Mouse (Mus musculus) T-cell, adult 2 months (primary cell): ENCODE data around the gene Tnfsfm13.
"Not testable (repeated sequence)": the region's sequence is repeated elsewhere in the genome, so short reads cannot be mapped to it uniquely, and the experiment has no call there.

ENCODE experiments used
- DNase-seq: peaks from one replicate; pipeline ENCODE4 v3.0.0; 2022; ENCODE audit warnings: low spot score

Gene Tnfsfm13

GRCm38 (mm10) chr11:69704613-69705010, 8.7 kb upstream of the Tnfsfm13 start:
- no peak for DNase-seq

GRCm38 (mm10) chr11:69703814-69704612, 8.1 kb upstream of the Tnfsfm13 start:
- no peak for DNase-seq

GRCm38 (mm10) chr11:69703381-69703780, 7.5 kb upstream of the Tnfsfm13 start:
- not testable (repeated sequence) for DNase-seq

GRCm38 (mm10) chr11:69702886-69703285, 7.0 kb upstream of the Tnfsfm13 start:
- DNase-seq, result not testable (repeated sequence)

GRCm38 (mm10) chr11:69699595-69699994, 3.7 kb upstream of the Tnfsfm13 start:
- DNase-seq, result no peak

- no peak for DNase-seq
Observed at GRCm38 (mm10) chr11:69698574-69698973, 2.7 kb upstream of the Tnfsfm13 start.

- DNase-seq, result no peak
Observed at GRCm38 (mm10) chr11:69697396-69697795, 1.5 kb upstream of the Tnfsfm13 start.

- DNase-seq, result no peak
Observed at GRCm38 (mm10) chr11:69695046-69695360, 895 bp downstream of the Tnfsfm13 start.

GRCm38 (mm10) chr11:69693421-69693965, 2.4 kb downstream of the Tnfsfm13 start:
- no peak for DNase-seq

GRCm38 (mm10) chr11:69692863-69693262, 3.0 kb downstream of the Tnfsfm13 start:
- DNase-seq, result no peak

GRCm38 (mm10) chr11:69692196-69692811, 3.6 kb downstream of the Tnfsfm13 start:
- no peak for DNase-seq

- DNase-seq, result no peak
Observed at GRCm38 (mm10) chr11:69689891-69690290, 6.0 kb downstream of the Tnfsfm13 start.

GRCm38 (mm10) chr11:69687061-69687460, 8.8 kb downstream of the Tnfsfm13 start:
- no peak for DNase-seq

GRCm38 (mm10) chr11:69686377-69686776, 9.5 kb downstream of the Tnfsfm13 start:
- DNase-seq, result no peak

GRCm38 (mm10) chr11:69685526-69686148, 10.3 kb downstream of the Tnfsfm13 start, which contains the start of gene Tnfsf13:
Gene Tnfsf13, minus strand, starts transcription at chr11:69685784.
- no peak for DNase-seq

- DNase-seq, result no peak
Observed at GRCm38 (mm10) chr11:69684936-69685335, 11.0 kb downstream of the Tnfsfm13 start.

GRCm38 (mm10) chr11:69684128-69684745, 11.7 kb downstream of the Tnfsfm13 start:
- DNase-seq, result no peak

GRCm38 (mm10) chr11:69683576-69683975, 12.3 kb downstream of the Tnfsfm13 start:
- DNase-seq, result no peak

- DNase-seq, result peak; percentile 82
Observed at GRCm38 (mm10) chr11:69682840-69683533, 12.9 kb downstream of the Tnfsfm13 start.

GRCm38 (mm10) chr11:69682209-69682839, 13.6 kb downstream of the Tnfsfm13 start:
- no peak for DNase-seq
